Mouse (Mus musculus): ENCODE results near the gene Clhc1. TPM values are rescaled to one million over a fixed set of nuclear protein-coding genes. Genes with fewer than 3 reads are reported as not detected.
"Not testable (repeated sequence)": the region's sequence is repeated elsewhere in the genome, so short reads cannot be mapped to it uniquely, and the experiment has no call there.

Clhc1 gene
- polyA plus RNA-seq, 1 experiment from 2014 or later, result 0.42 TPM

DNA sequence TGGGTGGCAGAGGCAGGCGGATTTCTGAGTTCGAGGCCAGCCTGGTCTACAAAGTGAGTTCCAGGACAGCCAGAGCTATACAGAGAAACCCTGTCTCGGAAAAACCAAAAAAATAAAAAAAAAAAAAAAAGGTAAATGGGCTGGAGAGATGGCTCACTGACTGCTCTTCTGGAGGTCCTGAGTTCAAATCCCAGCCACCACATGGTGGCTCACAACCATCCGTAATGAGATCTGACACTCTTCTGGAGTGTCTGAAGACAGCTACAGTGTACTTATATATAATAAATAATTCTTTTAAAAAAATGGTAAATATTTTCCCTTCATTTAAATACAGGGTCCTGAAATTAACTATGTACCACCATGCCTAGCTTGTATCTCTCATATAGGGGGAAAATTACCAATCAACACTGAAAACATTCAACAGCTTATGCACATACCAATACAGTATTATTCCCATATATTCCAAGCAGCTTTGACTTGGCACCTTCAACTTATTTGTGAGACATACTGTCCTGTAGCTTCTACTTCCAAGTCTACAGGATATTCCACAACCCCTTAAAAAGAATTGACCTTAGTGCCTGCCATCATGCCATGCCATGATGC, 2.5 kb upstream of the Clhc1 start:
- not testable (repeated sequence) for H3K9ac ChIP-seq; H3K27ac ChIP-seq; H3K4me3 ChIP-seq (replicated peaks); H3K27me3 ChIP-seq; H3K4me2 ChIP-seq; H3K9me3 ChIP-seq; ATAC-seq (ENCODE audit: low FRiP score)
- Histone ChIP-seq H3K36me3 (replicated peaks) (peaks cover 49% of the 10 kb centered on the region), H3K4me1 (peaks cover 12% of the 10 kb centered on the region)
- 84% methylated on average over 4 of the region's 4 CpGs for WGBS

DNA sequence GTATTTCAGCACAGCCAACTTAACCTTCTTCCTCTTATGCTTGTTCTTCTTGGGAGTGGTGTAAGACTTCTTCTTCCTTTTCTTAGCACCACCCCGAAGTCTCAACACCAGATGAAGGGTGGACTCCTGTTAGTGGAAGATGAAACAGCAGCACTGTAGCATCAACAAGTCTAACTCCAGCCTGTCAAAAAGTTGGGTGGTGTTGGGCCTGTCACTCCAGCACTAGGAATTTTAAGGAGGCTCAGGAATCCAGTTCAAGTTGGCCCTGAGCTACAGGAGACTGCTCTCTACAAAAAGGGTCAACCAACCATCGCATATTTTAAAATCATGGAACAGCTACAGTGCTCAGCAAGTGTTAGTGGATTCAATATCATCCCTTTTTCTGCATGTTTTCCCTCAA, 1.5 kb upstream of the Clhc1 start:
- peak overlapping the region; percentile 74 for H3K4me3 ChIP-seq (replicated peaks)
- not testable (repeated sequence) for H3K27ac ChIP-seq; ATAC-seq (ENCODE audit: low FRiP score); H3K27me3 ChIP-seq; H3K9me3 ChIP-seq
- H3K4me1 ChIP-seq, result peaks cover 12% of the 10 kb centered on the region
- peaks cover 45% of the 10 kb centered on the region for H3K36me3 ChIP-seq (replicated peaks)
- peak overlapping the region; percentile 87; the same call in 1 of the 2 replicates for H3K9ac ChIP-seq
- H3K4me2 ChIP-seq, result peak overlapping the region; percentile 61
- 92% methylated on average over 2 of the region's 2 CpGs for WGBS

DNA sequence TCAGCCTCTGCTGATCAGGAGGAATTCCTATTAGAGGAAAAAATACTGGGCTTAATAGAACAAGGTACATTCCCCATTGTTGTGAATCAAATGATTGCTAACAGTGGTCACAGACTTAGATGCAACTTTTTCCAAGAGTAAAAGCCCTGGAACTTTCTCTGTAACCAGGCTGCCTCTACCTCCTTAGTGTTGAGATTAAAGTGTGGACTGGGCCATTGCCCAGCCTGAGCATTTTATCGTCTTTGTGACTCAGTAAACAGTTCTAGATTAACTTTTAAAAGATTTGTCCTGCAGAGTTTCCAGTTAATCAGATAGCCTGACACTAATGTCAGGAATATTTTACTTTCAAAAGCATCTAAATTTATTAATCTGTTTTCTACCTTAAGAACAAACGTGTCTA, 988 bp upstream of the Clhc1 start:
- Histone ChIP-seq H3K27ac (no peak overlapping the region), H3K4me2 (peak overlapping the region; percentile 61), H3K9me3 (no peaks in the 10 kb centered on the region), H3K4me1 (peaks cover 12% of the 10 kb centered on the region), H3K27me3 (no peaks in the 10 kb centered on the region), H3K9ac (peak overlapping the region; percentile 87), H3K4me3 (replicated peaks) (peak overlapping the region; percentile 74), H3K36me3 (replicated peaks) (peaks cover 41% of the 10 kb centered on the region)
- WGBS, result 27% methylated on average over 2 of the region's 2 CpGs
- no peak for ATAC-seq (ENCODE audit: low FRiP score)

DNA sequence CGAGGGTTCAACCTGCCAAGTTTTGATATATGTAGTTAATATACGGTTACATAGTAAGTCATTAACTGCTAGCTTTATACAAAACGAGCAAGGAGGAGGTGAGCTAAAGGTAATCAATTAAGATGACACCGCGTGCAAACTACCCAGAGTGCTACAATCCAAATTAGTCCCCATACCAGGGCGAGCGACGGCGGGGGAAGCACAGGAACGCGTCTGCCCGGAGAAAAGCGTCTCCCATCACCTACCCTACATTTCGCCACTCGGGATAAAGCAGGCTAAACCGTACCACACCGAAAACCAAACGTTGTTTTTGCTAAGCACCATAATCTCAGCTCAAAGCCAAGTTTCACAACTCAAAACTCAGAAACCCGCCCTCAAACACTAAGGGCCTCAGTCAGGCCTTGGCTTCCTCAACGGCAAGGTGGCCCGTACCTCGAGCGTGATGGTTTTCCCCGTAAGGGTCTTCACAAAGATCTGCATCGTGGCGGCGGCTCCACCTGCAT, 450 bp upstream of the Clhc1 start:
- peaks cover 41% of the 10 kb centered on the region for H3K36me3 ChIP-seq (replicated peaks)
- H3K9ac ChIP-seq, result peak overlapping the region; percentile 87
- H3K27ac ChIP-seq, result peak overlapping the region; percentile 83
- peaks cover 12% of the 10 kb centered on the region for H3K4me1 ChIP-seq
- WGBS, result under 1% methylated on average over 27 of the region's 27 CpGs
- H3K4me2 ChIP-seq, result peak overlapping the region; percentile 61
- peak overlapping the region; percentile 74 for H3K4me3 ChIP-seq (replicated peaks)
- no peaks in the 10 kb centered on the region for H3K9me3 ChIP-seq
- H3K27me3 ChIP-seq, result no peaks in the 10 kb centered on the region
- peak; percentile 21 for ATAC-seq (ENCODE audit: low FRiP score)

DNA sequence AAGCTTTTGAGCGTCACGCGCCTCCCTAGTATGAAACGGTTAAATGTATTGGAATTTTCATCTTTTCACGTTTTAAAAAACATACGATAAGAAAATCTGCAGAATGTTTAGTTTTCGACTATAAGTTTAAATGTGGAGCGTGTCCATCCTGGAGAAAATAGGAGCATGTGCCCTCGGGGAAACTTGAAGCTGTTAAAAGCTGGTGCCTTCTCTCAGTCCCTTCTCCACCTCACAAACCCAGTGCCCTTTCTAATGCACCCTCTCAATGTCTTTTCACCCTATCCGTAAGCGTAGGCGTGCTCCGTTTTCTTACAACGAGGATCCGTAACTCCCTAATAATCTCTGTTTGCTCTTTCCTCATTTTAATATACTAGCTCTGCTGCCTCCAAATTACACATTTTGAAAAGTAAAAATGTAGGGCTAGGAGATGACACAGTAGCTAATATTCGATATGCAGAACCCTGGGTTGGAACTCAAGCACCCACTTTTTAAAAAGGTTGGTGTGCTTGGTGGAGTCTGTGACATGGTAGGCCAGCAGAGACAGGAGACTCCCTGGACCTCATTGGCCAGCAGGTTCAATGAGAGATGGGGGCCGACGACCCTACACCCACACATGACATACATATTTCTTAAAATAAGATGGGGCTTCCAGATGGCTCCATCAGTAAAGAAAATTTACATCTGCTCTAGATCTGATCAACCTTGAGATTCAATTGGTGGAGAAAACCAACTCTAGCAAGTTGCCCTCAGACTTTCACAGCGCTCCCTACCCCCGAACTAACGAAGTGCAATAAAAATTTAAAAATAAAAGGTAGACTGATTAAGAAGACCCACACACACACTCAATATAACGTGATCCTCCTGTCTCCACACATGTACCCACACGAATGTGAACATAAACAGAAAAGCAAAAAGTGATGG, 1.0 kb downstream of the Clhc1 start:
- H3K9me3 ChIP-seq, result no peaks in the 10 kb centered on the region
- no peak overlapping the region; the same call in 1 of the 2 replicates for H3K27ac ChIP-seq
- peak overlapping the region; percentile 74 for H3K4me3 ChIP-seq (replicated peaks)
- H3K4me1 ChIP-seq, result peaks cover 12% of the 10 kb centered on the region
- peak overlapping the region; percentile 87 for H3K9ac ChIP-seq
- peaks cover 30% of the 10 kb centered on the region for H3K36me3 ChIP-seq (replicated peaks)
- peak overlapping the region; percentile 61 for H3K4me2 ChIP-seq
- ATAC-seq (ENCODE audit: low FRiP score), result no peak
- WGBS, result 26% methylated on average over 23 of the region's 23 CpGs
- H3K27me3 ChIP-seq, result no peaks in the 10 kb centered on the region

DNA sequence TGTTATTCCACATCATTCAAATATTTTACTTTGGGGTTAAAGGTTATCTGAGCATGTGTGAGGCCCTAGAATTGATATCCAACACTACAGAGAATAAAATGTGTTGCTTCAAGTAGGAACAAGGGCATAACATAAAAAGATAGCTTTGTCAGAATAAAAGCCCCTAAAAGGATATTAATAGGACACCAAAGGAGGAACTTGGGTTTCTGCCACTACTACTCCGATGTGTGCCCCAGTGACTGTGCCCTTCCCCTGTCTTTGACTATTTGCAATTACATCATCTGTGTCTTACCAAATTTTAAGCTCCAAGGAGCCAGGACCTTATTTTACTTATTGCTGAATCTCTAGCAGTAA, 1.7 kb downstream of the Clhc1 start:
- Histone ChIP-seq H3K9me3 (no peaks in the 10 kb centered on the region), H3K4me1 (peaks cover 12% of the 10 kb centered on the region), H3K27ac (no peak overlapping the region), H3K4me2 (no peak overlapping the region), H3K9ac (no peak overlapping the region), H3K36me3 (replicated peaks) (peaks cover 23% of the 10 kb centered on the region), H3K27me3 (no peaks in the 10 kb centered on the region), H3K4me3 (replicated peaks) (no peak overlapping the region)
- no peak for ATAC-seq (ENCODE audit: low FRiP score)
- 94% methylated on average over 1 of the region's 1 CpGs for WGBS

DNA sequence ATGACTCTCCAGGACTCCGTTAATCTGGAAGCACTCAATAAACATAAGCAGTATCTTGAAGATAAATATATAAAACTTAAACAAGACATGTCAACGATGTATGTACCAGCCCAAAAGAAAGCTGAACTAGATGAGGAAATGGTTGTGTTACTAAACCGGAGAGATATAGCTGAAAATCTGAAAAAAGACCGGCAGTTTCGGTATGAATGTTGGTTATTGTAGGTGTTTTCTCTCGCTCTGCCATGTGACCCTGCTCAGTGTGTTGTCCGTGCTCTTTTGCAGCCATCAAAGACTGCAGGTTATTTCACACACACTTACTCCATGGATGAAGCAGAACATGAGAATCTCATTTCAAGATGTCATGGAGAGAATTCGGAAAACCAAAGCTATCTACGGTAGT, 12.7 kb downstream of the Clhc1 start:
- no peaks in the 10 kb centered on the region for H3K27me3 ChIP-seq
- no peak overlapping the region for H3K9ac ChIP-seq
- H3K4me1 ChIP-seq, result no peaks in the 10 kb centered on the region
- H3K4me3 ChIP-seq (replicated peaks), result no peak overlapping the region
- H3K36me3 ChIP-seq (replicated peaks), result no peaks in the 10 kb centered on the region
- H3K4me2 ChIP-seq, result no peak overlapping the region
- WGBS, result 93% methylated on average over 9 of the region's 9 CpGs
- ATAC-seq (ENCODE audit: low FRiP score), result no peak
- H3K9me3 ChIP-seq, result no peaks in the 10 kb centered on the region
- no peak overlapping the region for H3K27ac ChIP-seq

DNA sequence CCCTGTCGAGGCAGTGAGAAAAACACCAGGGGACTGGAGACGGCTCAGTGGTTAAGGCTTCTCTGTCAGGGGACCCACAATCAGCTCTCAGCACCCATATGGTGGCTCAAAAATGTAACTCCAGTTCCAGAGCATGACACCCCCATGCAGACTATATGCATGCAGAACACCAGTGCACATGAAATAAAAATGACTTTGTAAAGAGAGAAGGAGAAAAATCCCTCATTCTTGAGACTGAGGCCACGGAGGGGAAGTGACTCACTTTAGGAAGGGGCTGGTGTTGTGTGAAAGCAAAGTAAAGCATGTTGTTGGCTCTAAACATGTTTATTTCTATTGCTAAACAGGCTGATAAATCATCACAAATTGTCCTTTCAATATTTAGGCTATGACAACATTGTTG, 13.2 kb downstream of the Clhc1 start:
- Histone ChIP-seq H3K9me3 (no peaks in the 10 kb centered on the region), H3K27ac (no peak overlapping the region), H3K4me3 (replicated peaks) (no peak overlapping the region), H3K4me1 (no peaks in the 10 kb centered on the region), H3K36me3 (replicated peaks) (no peaks in the 10 kb centered on the region), H3K27me3 (no peaks in the 10 kb centered on the region), H3K4me2 (no peak overlapping the region), H3K9ac (no peak overlapping the region)
- 92% methylated on average over 3 of the region's 3 CpGs for WGBS
- no peak for ATAC-seq (ENCODE audit: low FRiP score)

DNA sequence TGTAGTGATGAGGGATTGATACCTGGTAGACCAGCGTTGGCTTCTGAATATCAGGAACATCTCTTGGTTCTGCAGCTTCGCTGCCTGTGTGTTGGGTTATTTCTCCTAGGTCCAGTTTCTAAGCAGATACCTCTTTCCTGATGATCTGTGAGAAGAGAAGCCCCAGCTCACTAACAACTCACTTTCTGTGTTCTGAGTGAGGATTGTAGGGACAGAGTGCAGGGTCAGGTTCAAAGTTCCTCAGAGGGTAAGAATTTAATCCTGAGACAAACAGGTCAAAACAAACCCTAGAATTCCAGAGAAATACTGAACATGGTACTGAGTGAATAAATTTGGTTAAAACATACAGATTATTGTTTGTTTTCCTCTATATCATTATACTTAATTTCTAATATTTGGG, 15.7 kb downstream of the Clhc1 start:
- Histone ChIP-seq H3K27ac (no peak overlapping the region), H3K4me3 (replicated peaks) (no peak overlapping the region), H3K9me3 (no peaks in the 10 kb centered on the region), H3K4me2 (no peak overlapping the region), H3K4me1 (no peaks in the 10 kb centered on the region), H3K9ac (no peak overlapping the region), H3K27me3 (no peaks in the 10 kb centered on the region), H3K36me3 (replicated peaks) (no peaks in the 10 kb centered on the region)
- ATAC-seq (ENCODE audit: low FRiP score), result no peak
- WGBS, result 98% methylated on average over 2 of the region's 2 CpGs

DNA sequence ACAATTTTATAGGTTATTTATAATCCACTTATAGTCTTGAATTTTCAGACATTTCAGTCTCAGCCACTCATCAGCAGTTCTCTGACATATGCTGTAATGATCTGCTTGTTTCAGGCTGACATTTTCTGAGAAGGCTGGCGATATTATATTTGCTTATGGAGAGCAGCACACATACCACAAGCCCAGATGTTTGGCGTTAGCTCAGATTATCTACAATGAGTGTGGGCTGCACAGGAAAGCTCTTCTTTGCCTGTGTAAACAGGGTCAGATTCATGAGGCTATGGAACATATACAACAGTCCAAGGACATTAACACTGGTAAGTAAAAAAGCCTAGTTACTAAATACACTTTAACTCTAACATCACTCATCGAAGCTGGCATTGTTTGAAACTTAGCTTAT, 23.8 kb downstream of the Clhc1 start:
- Histone ChIP-seq H3K36me3 (replicated peaks) (no peaks in the 10 kb centered on the region), H3K27ac (no peak overlapping the region), H3K9ac (no peak overlapping the region), H3K4me1 (no peaks in the 10 kb centered on the region), H3K4me2 (no peak overlapping the region), H3K9me3 (no peaks in the 10 kb centered on the region), H3K4me3 (replicated peaks) (no peak overlapping the region), H3K27me3 (no peaks in the 10 kb centered on the region)
- WGBS, result 88% methylated on average over 3 of the region's 3 CpGs
- no peak for ATAC-seq (ENCODE audit: low FRiP score)

DNA sequence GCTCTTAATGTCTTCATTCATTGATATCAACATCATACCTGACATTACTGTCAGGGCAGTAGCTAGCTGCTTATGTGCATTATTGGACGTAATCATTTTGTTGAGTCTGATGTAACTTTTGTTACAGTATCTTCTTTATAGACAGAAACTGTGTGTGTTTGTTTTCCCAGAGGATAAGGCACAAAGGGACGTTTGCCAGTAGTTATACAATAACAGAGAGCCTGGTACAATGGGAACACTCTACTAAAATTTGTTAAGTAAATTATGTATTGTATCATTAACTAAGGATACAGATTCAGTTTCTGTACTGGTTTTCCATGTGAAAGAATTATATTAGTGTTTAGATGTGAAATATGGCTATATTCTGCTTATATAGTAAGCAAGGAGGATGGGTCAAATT, 24.9 kb downstream of the Clhc1 start:
- H3K9ac ChIP-seq, result no peak overlapping the region
- ATAC-seq (ENCODE audit: low FRiP score), result no peak
- H3K27ac ChIP-seq, result no peak overlapping the region
- no peak overlapping the region for H3K4me2 ChIP-seq
- H3K36me3 ChIP-seq (replicated peaks), result no peaks in the 10 kb centered on the region
- no peaks in the 10 kb centered on the region for H3K4me1 ChIP-seq
- H3K9me3 ChIP-seq, result no peaks in the 10 kb centered on the region
- H3K27me3 ChIP-seq, result no peaks in the 10 kb centered on the region
- no peak overlapping the region for H3K4me3 ChIP-seq (replicated peaks)
- WGBS, result 82% methylated on average over 2 of the region's 2 CpGs

DNA sequence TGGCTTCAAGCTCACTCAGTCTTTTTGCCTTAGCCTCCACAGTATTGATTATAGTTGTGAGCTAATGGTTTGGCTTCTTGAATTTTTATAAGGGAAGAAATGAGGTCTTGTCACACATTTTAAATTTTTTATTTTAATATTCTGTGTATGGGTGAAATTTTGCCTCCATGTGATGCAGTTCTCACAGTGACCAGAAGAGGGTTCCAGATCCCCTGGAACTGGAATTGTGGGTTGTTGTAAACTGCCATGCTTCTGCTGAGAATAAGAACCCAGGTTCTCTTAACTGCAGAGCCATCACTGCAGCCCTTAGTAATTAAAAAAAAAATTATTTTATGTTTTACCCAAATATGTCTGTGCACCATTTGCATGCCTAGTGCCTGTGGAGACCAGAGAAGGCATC, 31.9 kb downstream of the Clhc1 start:
- H3K27me3 ChIP-seq, result no peaks in the 10 kb centered on the region
- no peaks in the 10 kb centered on the region for H3K36me3 ChIP-seq (replicated peaks)
- no peaks in the 10 kb centered on the region for H3K9me3 ChIP-seq
- H3K4me2 ChIP-seq, result no peak overlapping the region
- H3K27ac ChIP-seq, result no peak overlapping the region
- no peak overlapping the region for H3K9ac ChIP-seq
- H3K4me3 ChIP-seq (replicated peaks), result no peak overlapping the region
- no peaks in the 10 kb centered on the region for H3K4me1 ChIP-seq
- ATAC-seq (ENCODE audit: low FRiP score), result no peak

DNA sequence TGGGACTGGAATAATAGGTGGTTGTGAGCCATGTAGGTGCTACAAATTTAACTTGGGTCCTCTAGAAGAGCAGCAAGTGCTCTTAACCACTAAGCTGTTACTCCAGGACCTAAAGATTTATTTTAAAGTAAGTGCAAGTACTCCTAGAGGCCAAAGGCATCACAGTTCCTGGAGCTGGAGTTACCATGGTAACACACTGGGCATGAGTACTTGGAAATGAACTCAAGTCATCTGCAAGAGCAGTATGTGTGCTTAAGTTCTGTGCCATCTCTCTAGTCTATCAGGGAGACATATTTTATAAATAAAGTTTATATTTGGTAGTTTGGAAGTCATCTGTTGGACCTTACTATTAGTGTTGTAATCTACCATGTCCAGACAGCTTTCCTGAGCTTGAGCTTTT, 47.5 kb downstream of the Clhc1 start:
- Histone ChIP-seq H3K9ac (no peak overlapping the region), H3K4me1 (no peaks in the 10 kb centered on the region), H3K4me2 (no peak overlapping the region), H3K27me3 (no peaks in the 10 kb centered on the region), H3K27ac (no peak overlapping the region), H3K4me3 (replicated peaks) (no peak overlapping the region), H3K36me3 (replicated peaks) (no peaks in the 10 kb centered on the region), H3K9me3 (no peaks in the 10 kb centered on the region)
- no peak for ATAC-seq (ENCODE audit: low FRiP score)

All from forebrain, embryonic 12.5 days (tissue).